Mouse (Mus musculus) C2C12 (cell line): Measurements from ENCODE around the gene Fgd5. TPM values are rescaled to one million over a fixed set of nuclear protein-coding genes. Genes with fewer than 3 reads are reported as not detected.

Experiments used
- H3K27me3 ChIP-seq: one replicate; pipeline ENCODE4 v1.6.1; 2011; ENCODE audit not compliant: control insufficient read depth, insufficient read depth, insufficient read length
- H3K36me3 ChIP-seq: one replicate; pipeline ENCODE4 v1.6.1; 2011; ENCODE audit not compliant: control insufficient read depth, insufficient read depth
- H3K4me3 ChIP-seq: one replicate; pipeline ENCODE4 v1.5.1; 2011; ENCODE audit warnings: mild to moderate bottlenecking, control low read depth; ENCODE audit not compliant: poor library complexity, insufficient read depth, severe bottlenecking
- H3K79me2 ChIP-seq: one replicate; pipeline ENCODE4 v1.6.1; 2011; ENCODE audit not compliant: control insufficient read depth, insufficient read depth
- H3K79me3 ChIP-seq: one replicate; pipeline ENCODE4 v1.6.1; 2011; ENCODE audit warnings: low read depth, control low read depth
- H3ac ChIP-seq: one replicate; pipeline ENCODE3; 2011; ENCODE audit warnings: low read depth; ENCODE audit not compliant: control insufficient read depth, insufficient read length
- CEBPB ChIP-seq: IDR thresholded peaks from one replicate; pipeline ENCODE4 v1.6.1; 2011; ENCODE audit warnings: low read depth, mild to moderate bottlenecking, control low read depth, moderate library complexity
- CTCF ChIP-seq: IDR thresholded peaks from one replicate; pipeline ENCODE4 v1.5.1; 2011; ENCODE audit not compliant: control insufficient read depth, insufficient read depth, insufficient read length
- FOSL1 ChIP-seq: IDR thresholded peaks from one replicate; pipeline ENCODE4 v1.8.0; 2011; ENCODE audit warnings: mild to moderate bottlenecking, low read length; ENCODE audit not compliant: poor library complexity, insufficient read depth, severe bottlenecking
- MAX ChIP-seq: IDR thresholded peaks from one replicate; pipeline ENCODE4 v1.6.1; 2011; ENCODE audit warnings: mild to moderate bottlenecking, control low read depth
- MYOD1 ChIP-seq: IDR thresholded peaks from one replicate; pipeline ENCODE4 v1.6.1; 2011; ENCODE audit warnings: low read depth; ENCODE audit not compliant: control insufficient read depth, insufficient read length
- MYOG ChIP-seq: IDR thresholded peaks from one replicate; pipeline ENCODE4 v1.6.1; 2011; ENCODE audit not compliant: control insufficient read depth, insufficient read length; ENCODE audit errors: extremely low read depth
- USF1 ChIP-seq: IDR thresholded peaks from one replicate; pipeline ENCODE4 v1.6.1; 2011; ENCODE audit warnings: low read depth, mild to moderate bottlenecking, control low read depth, moderate library complexity
- polyA plus RNA-seq: library from polyadenylated mRNA; unstranded; fragments of >200 nt; fragmentation: generic; extraction: Trizol; gene quantifications from one replicate; pipeline ENCODE4 v1.2.1, GENCODE M21; 2012; ENCODE audit warnings: missing spikeins

Fgd5 gene
- polyA plus RNA-seq, 1 experiment, result not detected

DNA sequence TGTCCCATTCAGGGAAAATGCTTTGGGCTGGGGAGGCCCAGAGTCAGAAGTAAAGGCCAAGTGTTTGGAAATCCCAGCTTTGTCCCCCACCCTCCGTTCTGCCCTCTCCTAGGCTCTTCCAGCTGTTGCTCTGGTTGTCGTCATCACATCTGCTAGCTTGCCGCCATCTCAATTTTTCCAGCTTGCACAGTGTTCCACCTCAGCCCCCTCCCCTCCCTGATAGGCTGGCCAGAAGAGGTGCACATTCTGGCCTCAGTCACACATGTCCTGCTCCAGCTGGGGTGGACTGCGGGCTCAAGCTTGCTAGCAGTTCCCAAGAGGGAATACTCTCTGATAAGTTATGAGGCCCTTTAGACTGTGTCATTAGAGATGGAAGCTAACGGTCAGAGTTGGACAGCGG, 42.8 kb downstream of the Fgd5 start:
- no peaks in the 10 kb centered on the region for H3K79me3 ChIP-seq
- no peak overlapping the region for H3ac ChIP-seq
- no peaks in the 10 kb centered on the region for H3K79me2 ChIP-seq
- H3K36me3 ChIP-seq, result no peaks in the 10 kb centered on the region
- TF ChIP-seq USF1 (no peak), CEBPB (no peak), CTCF (no peak), MYOD1 (no peak), MAX (no peak), MYOG (no peak), FOSL1 (no peak)
- no peak overlapping the region for H3K4me3 ChIP-seq
- H3K27me3 ChIP-seq, result peaks cover 51% of the 10 kb centered on the region

DNA sequence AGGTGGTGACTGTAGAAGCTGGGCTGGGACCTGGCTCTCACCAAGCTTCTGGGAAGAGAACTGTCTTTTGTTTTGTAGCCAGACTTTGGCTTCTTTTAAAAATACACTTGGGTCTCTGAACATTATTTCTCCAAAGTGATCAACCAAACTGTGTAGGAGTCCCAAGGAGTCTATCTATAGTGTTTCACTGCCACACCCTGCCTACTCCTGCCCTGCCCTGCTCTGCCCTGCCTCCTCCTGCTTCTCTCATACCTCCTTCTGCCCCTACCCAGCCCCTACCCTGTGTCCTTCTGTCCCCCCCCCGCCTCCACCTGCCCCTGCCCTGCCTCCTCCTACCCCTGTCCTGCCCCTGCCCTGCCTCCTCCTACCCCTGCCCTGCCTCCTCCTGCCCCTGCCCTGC, 46.6 kb downstream of the Fgd5 start:
- peaks cover 31% of the 10 kb centered on the region for H3K27me3 ChIP-seq
- no peaks in the 10 kb centered on the region for H3K36me3 ChIP-seq
- no peak for TF ChIP-seq MYOD1
- TF ChIP-seq USF1, result no peak
- no peak for TF ChIP-seq MYOG
- no peak for TF ChIP-seq FOSL1
- H3K79me2 ChIP-seq, result no peaks in the 10 kb centered on the region
- no peaks in the 10 kb centered on the region for H3K79me3 ChIP-seq
- no peak overlapping the region for H3ac ChIP-seq
- H3K4me3 ChIP-seq, result no peak overlapping the region

DNA sequence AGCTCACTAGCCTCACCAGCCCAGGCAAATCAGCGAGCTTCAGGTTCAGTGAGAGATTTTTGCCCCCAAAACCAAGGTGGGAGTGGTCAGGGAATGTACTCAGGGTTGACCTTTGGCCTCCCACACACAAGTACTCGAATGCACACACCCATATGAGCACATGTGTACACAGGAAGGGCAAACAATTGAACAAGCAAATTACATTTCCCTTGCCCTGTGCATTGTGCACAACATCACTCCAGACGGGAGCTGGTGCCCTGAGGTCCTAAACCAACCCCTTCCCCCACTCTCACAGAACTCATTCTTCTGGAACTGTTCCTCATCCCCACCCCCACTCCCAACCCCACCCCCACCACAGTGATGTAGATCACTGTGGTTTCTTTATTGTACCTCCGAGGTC, 48.7 kb downstream of the Fgd5 start:
- TF ChIP-seq MYOD1 (no peak), MAX (no peak), CTCF (no peak), CEBPB (no peak), FOSL1 (no peak), MYOG (no peak)

DNA sequence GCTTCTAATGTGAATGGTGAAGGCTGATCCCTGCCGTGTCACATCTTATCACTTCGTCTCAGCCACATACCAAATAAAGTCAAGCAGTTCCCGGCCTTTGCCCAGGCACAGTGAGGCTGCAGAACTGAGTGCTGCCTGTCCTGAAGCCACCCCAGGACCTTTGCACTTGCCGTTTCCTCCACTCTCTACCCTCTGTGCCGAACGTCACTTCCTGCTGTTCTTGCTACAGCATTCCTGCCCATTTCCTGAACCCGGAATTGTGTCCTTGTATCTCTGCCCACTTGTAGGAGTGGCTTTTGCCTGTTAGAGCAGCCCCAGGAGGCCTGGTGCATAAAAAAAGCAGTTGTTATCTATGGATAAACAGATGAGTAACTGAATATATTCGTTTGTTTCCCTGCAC, 52.0 kb downstream of the Fgd5 start:
- no peaks in the 10 kb centered on the region for H3K36me3 ChIP-seq
- H3K79me3 ChIP-seq, result no peaks in the 10 kb centered on the region
- no peak overlapping the region for H3ac ChIP-seq
- H3K27me3 ChIP-seq, result peaks cover 8% of the 10 kb centered on the region
- TF ChIP-seq FOSL1 (no peak), MAX (no peak), USF1 (no peak), CTCF (no peak), MYOG (no peak), MYOD1 (no peak), CEBPB (no peak)
- no peak overlapping the region for H3K4me3 ChIP-seq
- no peaks in the 10 kb centered on the region for H3K79me2 ChIP-seq

More for the DNA sequence above, 48.7 kb downstream of the Fgd5 start:
- peaks cover 13% of the 10 kb centered on the region for H3K27me3 ChIP-seq
- no peaks in the 10 kb centered on the region for H3K36me3 ChIP-seq
- no peak overlapping the region for H3ac ChIP-seq
- H3K4me3 ChIP-seq, result no peak overlapping the region
- H3K79me2 ChIP-seq, result no peaks in the 10 kb centered on the region
- H3K79me3 ChIP-seq, result no peaks in the 10 kb centered on the region

DNA sequence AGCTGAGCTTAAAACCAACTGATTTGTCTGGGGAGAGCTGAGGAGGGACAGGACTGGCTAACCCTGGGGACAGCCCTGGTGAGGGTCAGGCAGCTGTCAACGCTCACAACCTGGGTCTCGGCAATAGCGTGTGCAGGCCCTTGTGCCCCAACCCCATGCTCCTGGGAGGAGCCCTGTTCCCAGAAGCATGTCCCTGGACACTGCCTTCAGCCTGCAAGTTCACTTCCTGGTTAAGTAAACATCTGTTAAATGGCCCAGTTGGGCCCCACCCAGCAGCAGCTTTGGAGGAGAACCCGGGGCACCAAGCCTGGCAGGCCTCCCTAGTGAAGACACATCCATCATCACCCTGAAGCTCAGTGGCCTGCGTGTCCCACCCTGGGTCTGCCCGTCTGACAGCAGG, 56.0 kb downstream of the Fgd5 start:
- H3K79me3 ChIP-seq, result no peaks in the 10 kb centered on the region
- no peak overlapping the region for H3ac ChIP-seq
- peaks cover 16% of the 10 kb centered on the region for H3K27me3 ChIP-seq
- H3K36me3 ChIP-seq, result no peaks in the 10 kb centered on the region
- H3K79me2 ChIP-seq, result no peaks in the 10 kb centered on the region
- H3K4me3 ChIP-seq, result no peak overlapping the region
- TF ChIP-seq FOSL1, result no peak
- no peak for TF ChIP-seq MYOG
- no peak for TF ChIP-seq MAX
- no peak for TF ChIP-seq USF1
- no peak for TF ChIP-seq CEBPB
- TF ChIP-seq CTCF, result no peak
- TF ChIP-seq MYOD1, result no peak

DNA sequence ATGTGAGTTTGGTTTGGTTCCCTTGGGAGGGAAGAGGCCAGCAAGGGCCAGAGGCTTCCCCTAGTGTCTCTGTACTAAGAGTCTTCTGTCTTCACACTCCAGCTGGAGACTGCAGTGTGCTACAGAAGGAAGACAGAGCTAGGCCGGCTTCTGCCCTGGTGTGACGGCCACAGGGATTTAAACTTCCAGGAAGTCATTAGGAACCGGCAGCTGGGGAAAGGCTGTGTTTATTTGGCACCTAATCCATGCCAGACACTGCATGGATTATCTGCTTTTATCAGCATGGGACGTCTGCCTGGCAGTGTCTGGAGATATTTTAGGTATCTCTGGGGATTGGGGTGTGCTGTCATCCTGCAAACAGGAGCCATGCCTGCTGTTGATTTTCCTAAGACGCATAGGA, 57.7 kb downstream of the Fgd5 start:
- Histone ChIP-seq H3ac (no peak overlapping the region), H3K79me3 (no peaks in the 10 kb centered on the region), H3K27me3 (peaks cover 23% of the 10 kb centered on the region), H3K4me3 (no peak overlapping the region), H3K79me2 (no peaks in the 10 kb centered on the region), H3K36me3 (no peaks in the 10 kb centered on the region)
- TF ChIP-seq MAX, result no peak
- no peak for TF ChIP-seq CTCF
- no peak for TF ChIP-seq MYOD1
- no peak for TF ChIP-seq CEBPB
- no peak for TF ChIP-seq FOSL1
- TF ChIP-seq MYOG, result no peak
- no peak for TF ChIP-seq USF1
